Mouse (Mus musculus) cerebellum, adult 2 months (tissue): Measurements from ENCODE around the gene Vwc2. TPM values are rescaled to one million over a fixed set of nuclear protein-coding genes. Genes with fewer than 3 reads are reported as not detected.

Source experiments
- DNase-seq, 2 experiments: peaks; one replicate each; pipeline ENCODE4 v3.0.0; 2021
- H3K27ac ChIP-seq: fragments of 200-500 bp; 2 replicates; pipeline ENCODE4 v1.5.1; 2012; ENCODE audit warnings: low read length, control low read depth, inconsistent platforms; ENCODE audit not compliant: insufficient read depth
- H3K27me3 ChIP-seq: fragments of 200-500 bp; 2 replicates; pipeline ENCODE4 v1.6.1; 2012; ENCODE audit warnings: inconsistent platforms, mild to moderate bottlenecking, low read length, moderate library complexity; ENCODE audit not compliant: control insufficient read depth, insufficient read depth
- H3K4me1 ChIP-seq: fragments of 200-500 bp; 2 replicates; pipeline ENCODE4 v1.6.1; 2011; ENCODE audit warnings: low read length; ENCODE audit not compliant: control insufficient read depth, insufficient read depth
- H3K4me3 ChIP-seq: fragments of 200-500 bp; replicated peaks from 2 replicates; pipeline ENCODE3; 2011; ENCODE audit warnings: mild to moderate bottlenecking, low read depth, low read length, control low read depth; ENCODE audit not compliant: insufficient read depth
- CTCF ChIP-seq: fragments of 200-500 bp; IDR thresholded peaks from 2 replicates; pipeline ENCODE4 v1.5.1; 2011; ENCODE audit warnings: low read depth, mild to moderate bottlenecking, control low read depth, low read length, moderate library complexity, borderline replicate concordance; ENCODE audit not compliant: insufficient read depth
- POLR2A ChIP-seq: fragments of 200-500 bp; IDR thresholded peaks from 2 replicates; pipeline ENCODE4 v1.6.1; 2011; ENCODE audit warnings: low read length, control low read depth, borderline replicate concordance; ENCODE audit not compliant: insufficient read depth
- WGBS: fragments of 180-500 bp; shearing (Covaris S2); methylation state at CpG from one replicate; pipeline ENCODE4 v1.1.7; 2018; 5-methylcytosine and 5-hydroxymethylcytosine counted together
- polyA plus RNA-seq: library from polyadenylated mRNA; depleted of rRNA; stranded (reverse); fragments of >200 nt; gene quantifications from 2 replicates; pipeline ENCODE4 v1.2.3, GENCODE M21; 2012

Vwc2 gene
- polyA plus RNA-seq, 1 experiment = 11.8 TPM

DNA sequence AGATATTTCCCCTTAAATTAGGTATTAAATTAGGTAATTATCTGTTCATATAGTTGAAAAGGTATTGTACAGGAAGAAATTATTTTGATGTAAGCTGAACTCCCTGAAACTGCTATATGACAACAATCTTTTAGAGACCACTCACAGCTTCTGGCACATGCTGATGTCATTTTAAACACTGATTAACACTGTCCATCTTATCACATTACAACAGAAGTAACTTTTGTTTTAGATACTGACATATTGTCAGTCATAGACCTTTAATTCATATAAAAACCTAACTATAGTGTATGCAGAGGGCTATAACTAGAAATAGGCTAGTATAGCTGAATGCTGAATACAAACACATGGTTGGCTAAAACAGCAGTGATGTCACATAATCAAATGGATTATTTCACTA, 166.1 kb downstream of the Vwc2 start:
- no peak overlapping the region for H3K4me3 ChIP-seq
- no peak overlapping the region for H3K27ac ChIP-seq
- no peaks in the 10 kb centered on the region for H3K4me1 ChIP-seq
- H3K27me3 ChIP-seq = no peaks in the 10 kb centered on the region
- TF ChIP-seq CTCF = no peak
- no peak for TF ChIP-seq POLR2A
- DNase-seq = no peak

DNA sequence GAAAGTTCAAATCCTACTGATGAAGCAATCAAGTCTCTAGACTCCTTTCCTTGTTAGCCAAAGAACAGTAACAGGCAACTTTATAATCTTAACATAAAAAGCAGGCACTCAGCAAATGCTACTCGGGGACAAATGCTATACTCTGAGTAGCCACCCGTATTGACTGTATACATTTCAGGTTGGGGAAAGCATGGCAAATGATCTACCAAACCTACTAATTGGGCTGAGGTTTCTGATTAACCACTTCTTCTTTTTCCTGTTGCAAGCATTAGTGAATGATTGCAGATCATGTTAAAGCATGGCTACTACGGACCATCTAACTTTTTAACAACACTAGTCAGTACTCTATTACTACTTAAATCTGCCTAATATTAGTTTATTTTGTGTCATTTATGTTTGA, 169.5 kb downstream of the Vwc2 start:
- 89% methylated on average over 3 of the region's 3 CpGs for WGBS

More for the DNA sequence above, 169.5 kb downstream of the Vwc2 start:
- H3K27me3 ChIP-seq = no peaks in the 10 kb centered on the region
- H3K27ac ChIP-seq = no peak overlapping the region
- H3K4me3 ChIP-seq = no peak overlapping the region
- DNase-seq = no peak
- TF ChIP-seq CTCF (no peak), POLR2A (no peak)
- no peaks in the 10 kb centered on the region for H3K4me1 ChIP-seq
